Comparison of ENCODE assay signal across 11 mouse cellular contexts in genomic region chr3:134654051-134654450, GRCm38 (mm10).
DNase-seq lines count a peak whose midpoint lies in the region; ATAC-seq lines count a peak whose summit lies in the region.
"Had no signal": no experiment of that assay in that cellular context is flagged by ENCODE, and none has a peak within 500 bp of the region (broad histone marks: within the 10 kb centered on the region; RNA-seq: fewer than 3 reads in every experiment).

No protein-coding gene starts in this region.

- H3K4me1 ChIP-seq in kidney, embryonic 16.5 days (ENCODE audit: insufficient read depth, low read length): no peaks in the 10 kb centered on the region
- H3K4me1 ChIP-seq in hindbrain, embryonic 13.5 days (replicated peaks): no peaks in the 10 kb centered on the region
- H3K4me1 ChIP-seq in midbrain, embryonic 16.5 days (ENCODE audit: control insufficient read depth, insufficient read depth, low read length): no peaks in the 10 kb centered on the region
- no peaks in the 10 kb centered on the region for H3K4me1 ChIP-seq in liver, embryonic 12.5 days
- H3K4me1 ChIP-seq: embryonic facial prominence, embryonic 15.5 days; megakaryocyte, embryonic 14.5 days; stomach, embryonic 15.5 days had no signal

- DNase-seq in kidney, adult 11 months: no peak
- peak; percentile 5 for DNase-seq in adipocyte (ENCODE audit: low spot score)
- DNase-seq in adrenal gland, postnatal 25 days: no peak
- no peak for DNase-seq in spleen, postnatal 36 days (ENCODE audit: low spot score in 2 of 2)

- H3K4me2 ChIP-seq in kidney, embryonic 16.5 days (replicated peaks; ENCODE audit: low read depth, low read length): no peak overlapping the region
- no peak overlapping the region for H3K4me2 ChIP-seq in hindbrain, embryonic 13.5 days
- H3K4me2 ChIP-seq in midbrain, embryonic 16.5 days (ENCODE audit: low read length): no peak overlapping the region
- H3K4me2 ChIP-seq in liver, embryonic 12.5 days: no peak overlapping the region
- H3K4me2 ChIP-seq: embryonic facial prominence, embryonic 15.5 days; stomach, embryonic 15.5 days had no signal

- H3K9me3 ChIP-seq in kidney, embryonic 16.5 days (ENCODE audit: low read length): no peaks in the 10 kb centered on the region
- no peaks in the 10 kb centered on the region for H3K9me3 ChIP-seq in hindbrain, embryonic 13.5 days
- H3K9me3 ChIP-seq in midbrain, embryonic 16.5 days (replicated peaks; ENCODE audit: control insufficient read depth, low read length, poor library complexity, severe bottlenecking): no peaks in the 10 kb centered on the region
- no peaks in the 10 kb centered on the region for H3K9me3 ChIP-seq in liver, embryonic 12.5 days (replicated peaks)
- H3K9me3 ChIP-seq: embryonic facial prominence, embryonic 15.5 days; megakaryocyte, embryonic 14.5 days; stomach, embryonic 15.5 days had no signal

- ATAC-seq in kidney, embryonic 16.5 days (ENCODE audit: low FRiP score, low TSS enrichment): peak; percentile 84; the same call in 1 of the 2 replicates
- peak; percentile 81 for ATAC-seq in hindbrain, embryonic 13.5 days (ENCODE audit: low FRiP score)
- peak; percentile 95 for ATAC-seq in midbrain, embryonic 16.5 days
- ATAC-seq in liver, embryonic 12.5 days: no peak

- no peak overlapping the region for H3K4me3 ChIP-seq in kidney, embryonic 16.5 days (ENCODE audit: low read length)
- H3K4me3 ChIP-seq in hindbrain, embryonic 13.5 days: no peak overlapping the region
- H3K4me3 ChIP-seq in midbrain, embryonic 16.5 days (ENCODE audit: low read depth, low read length): no peak overlapping the region
- no peak overlapping the region for H3K4me3 ChIP-seq in liver, embryonic 12.5 days
- H3K4me3 ChIP-seq: embryonic facial prominence, embryonic 15.5 days; megakaryocyte, embryonic 14.5 days; stomach, embryonic 15.5 days had no signal

- 29% methylated on average over 4 of the region's 4 CpGs for WGBS in kidney, embryonic 16.5 days
- 37% methylated on average over 4 of the region's 4 CpGs for WGBS in hindbrain, embryonic 13.5 days
- 28% methylated on average over 4 of the region's 4 CpGs for WGBS in midbrain, embryonic 16.5 days
- 42% methylated on average over 4 of the region's 4 CpGs for whole genome bisulfite sequencing in liver, embryonic 12.5 days (ENCODE audit: insufficient replicate concordance)

- no peaks in the 10 kb centered on the region for H3K27me3 ChIP-seq in kidney, embryonic 16.5 days (ENCODE audit: insufficient read depth, low read length)
- no peaks in the 10 kb centered on the region for H3K27me3 ChIP-seq in hindbrain, embryonic 13.5 days
- no peaks in the 10 kb centered on the region for H3K27me3 ChIP-seq in midbrain, embryonic 16.5 days (ENCODE audit: control insufficient read depth, insufficient read depth, low read depth, low read length)
- H3K27me3 ChIP-seq in liver, embryonic 12.5 days (replicated peaks): no peaks in the 10 kb centered on the region
- H3K27me3 ChIP-seq: embryonic facial prominence, embryonic 15.5 days; megakaryocyte, embryonic 14.5 days; stomach, embryonic 15.5 days had no signal

- H3K27ac ChIP-seq in kidney, embryonic 16.5 days (ENCODE audit: low read length): no peak overlapping the region
- no peak overlapping the region for H3K27ac ChIP-seq in hindbrain, embryonic 13.5 days
- no peak overlapping the region for H3K27ac ChIP-seq in midbrain, embryonic 16.5 days (ENCODE audit: low read length)
- H3K27ac ChIP-seq in liver, embryonic 12.5 days: no peak overlapping the region
- H3K27ac ChIP-seq: embryonic facial prominence, embryonic 15.5 days; stomach, embryonic 15.5 days had no signal

- H3K36me3 ChIP-seq in kidney, embryonic 16.5 days (ENCODE audit: insufficient read depth, low read length): no peaks in the 10 kb centered on the region
- no peaks in the 10 kb centered on the region for H3K36me3 ChIP-seq in hindbrain, embryonic 13.5 days
- H3K36me3 ChIP-seq in midbrain, embryonic 16.5 days (ENCODE audit: control insufficient read depth, insufficient read depth, low read length): no peaks in the 10 kb centered on the region
- no peaks in the 10 kb centered on the region for H3K36me3 ChIP-seq in liver, embryonic 12.5 days
- H3K36me3 ChIP-seq: embryonic facial prominence, embryonic 15.5 days; stomach, embryonic 15.5 days had no signal

- no peak overlapping the region for H3K9ac ChIP-seq in kidney, embryonic 16.5 days (replicated peaks; ENCODE audit: low read length)
- no peak overlapping the region for H3K9ac ChIP-seq in hindbrain, embryonic 13.5 days
- no peak overlapping the region for H3K9ac ChIP-seq in midbrain, embryonic 16.5 days (ENCODE audit: low read depth, low read length)
- H3K9ac ChIP-seq in liver, embryonic 12.5 days: no peak overlapping the region
- H3K9ac ChIP-seq: embryonic facial prominence, embryonic 15.5 days; stomach, embryonic 15.5 days had no signal
